Mouse (Mus musculus): Measurements from ENCODE around the gene Samd15. TPM values are rescaled to one million over a fixed set of nuclear protein-coding genes. Genes with fewer than 3 reads are reported as not detected.
"Not testable (repeated sequence)": the region's sequence is repeated elsewhere in the genome, so short reads cannot be mapped to it uniquely, and the experiment has no call there.

Samd15 gene
- 6.1 and 7.7 TPM in 2 replicates for polyA plus RNA-seq (2015; fragmentation: Nextera tagmentation; extraction: Ambion mirVana)

DNA sequence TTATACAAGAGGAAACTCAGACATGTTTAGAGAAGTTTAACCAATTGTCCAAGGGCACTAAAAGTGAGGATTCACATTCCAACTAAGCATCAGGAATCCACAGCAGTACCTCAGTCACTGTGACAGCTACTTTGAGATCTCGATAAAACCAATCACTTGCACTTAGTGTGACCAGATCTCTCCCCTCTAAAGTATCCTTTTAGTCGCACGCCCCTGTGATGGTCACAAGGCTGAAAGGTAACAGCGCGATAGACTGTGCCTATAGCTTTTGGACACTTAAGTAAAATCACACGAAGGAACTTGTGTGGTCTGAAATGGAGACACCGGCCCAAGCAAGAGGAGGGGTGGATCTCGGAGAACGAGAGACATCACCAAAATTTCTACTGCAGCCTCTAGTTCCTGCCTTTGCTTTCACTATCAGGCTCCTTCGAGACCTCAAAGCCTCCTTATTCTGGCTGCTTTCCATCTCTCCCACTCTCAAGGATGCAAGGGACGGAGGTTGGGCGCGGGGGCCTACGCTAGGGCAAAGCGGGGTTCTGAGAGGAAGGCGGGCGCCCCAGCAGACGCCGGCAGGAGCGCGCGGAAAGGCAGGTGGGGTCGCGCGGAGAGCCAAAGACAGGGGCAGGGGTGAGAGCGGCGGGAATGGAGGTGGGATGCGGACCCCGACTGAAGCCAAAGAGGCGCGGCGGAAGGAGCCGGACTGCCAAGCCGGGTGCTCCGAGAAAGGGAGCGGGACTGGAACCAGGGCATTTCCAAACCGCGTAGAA lies at the start of gene Samd15:
TSS of gene Samd15 (plus strand) at position 518 of the 767 bp plus-strand sequence.
- 2% methylated on average over 37 of the region's 38 CpGs for WGBS (ENCODE audit: insufficient replicate concordance)
- Histone ChIP-seq H3K36me3 (ENCODE audit: control insufficient read depth, insufficient read depth) (no peaks in the 10 kb centered on the region), H3K4me3 (ENCODE audit: low read depth, low read length) (peak within 1 kb of the TSS; percentile 75), H3K4me1 (ENCODE audit: control insufficient read depth, low read depth, low read length) (peaks cover 7% of the 10 kb centered on the region), H3K27me3 (ENCODE audit: control insufficient read depth, insufficient read depth, low read depth, low read length) (peaks cover 20% of the 10 kb centered on the region), H3K4me2 (ENCODE audit: low read depth, low read length) (peak within 1 kb of the TSS; percentile 95), H3K9ac (ENCODE audit: low read depth, low read length) (peak within 1 kb of the TSS; percentile 76), H3K27ac (ENCODE audit: low read length) (no peak within 1 kb of the TSS), H3K9me3 (replicated peaks; ENCODE audit: control insufficient read depth, low read length) (no peaks in the 10 kb centered on the region)
- ATAC-seq (ENCODE audit: low read depth) = peak; percentile 37

DNA sequence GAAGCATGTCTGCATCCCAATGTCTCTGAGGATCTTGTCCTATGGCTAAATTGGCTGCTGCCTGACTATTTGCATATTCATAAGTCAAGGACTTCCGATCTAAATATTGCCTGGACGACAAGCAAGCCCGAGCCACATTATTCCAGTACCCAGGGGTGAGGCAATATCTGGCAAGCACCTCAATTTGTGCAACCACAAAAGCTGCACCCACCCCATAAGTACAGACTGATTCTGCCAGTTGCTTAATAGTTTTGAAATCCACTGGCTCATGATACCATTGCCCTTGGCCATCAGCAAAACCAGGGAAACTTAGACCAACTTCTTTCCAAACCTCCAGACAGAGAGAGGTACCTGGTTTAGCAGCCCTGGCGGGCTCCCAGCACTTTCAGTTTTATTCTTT lies 45.1 kb upstream of the Samd15 start:
- H3K36me3 ChIP-seq (ENCODE audit: control insufficient read depth, insufficient read depth); H3K4me1 ChIP-seq (ENCODE audit: control insufficient read depth, low read depth, low read length); H3K9me3 ChIP-seq (replicated peaks; ENCODE audit: control insufficient read depth, low read length); H3K9ac ChIP-seq (ENCODE audit: low read depth, low read length); H3K4me3 ChIP-seq (ENCODE audit: low read depth, low read length); H3K27ac ChIP-seq (ENCODE audit: low read length); ATAC-seq (ENCODE audit: low read depth); H3K4me2 ChIP-seq (ENCODE audit: low read depth, low read length); H3K27me3 ChIP-seq (ENCODE audit: control insufficient read depth, insufficient read depth, low read depth, low read length): not testable (repeated sequence)
- 75% methylated on average over 4 of the region's 4 CpGs for WGBS (ENCODE audit: insufficient replicate concordance)

DNA sequence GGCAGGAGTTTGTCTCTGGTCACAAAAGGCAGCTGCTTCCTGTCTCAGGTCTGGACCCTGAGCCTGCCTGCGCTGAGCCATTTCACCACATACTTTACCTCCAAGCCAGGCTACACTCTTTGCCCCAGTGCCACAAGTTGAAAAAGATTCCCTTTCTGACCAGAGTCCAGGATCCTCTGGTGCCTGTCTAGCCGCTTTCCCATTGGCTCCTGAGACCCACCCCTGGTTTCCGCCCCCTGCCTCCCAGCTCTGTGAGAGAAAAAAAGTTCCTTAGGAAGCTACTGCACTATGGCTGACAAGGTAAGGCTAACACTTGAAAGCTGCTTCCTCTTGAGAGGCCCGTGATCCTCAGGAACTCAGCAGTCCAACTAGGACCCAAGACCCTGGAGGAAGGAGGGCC lies 42.2 kb upstream of the Samd15 start:
- peak overlapping the region; percentile 88 for H3K27ac ChIP-seq (ENCODE audit: low read length)
- H3K4me3 ChIP-seq (ENCODE audit: low read depth, low read length) = peak overlapping the region; percentile 46
- peak overlapping the region; percentile 37 for H3K9ac ChIP-seq (ENCODE audit: low read depth, low read length)
- H3K4me2 ChIP-seq (ENCODE audit: low read depth, low read length) = peak overlapping the region; percentile 19; the same call in 1 of the 2 replicates
- H3K9me3 ChIP-seq (replicated peaks; ENCODE audit: control insufficient read depth, low read length) = no peaks in the 10 kb centered on the region
- H3K4me1 ChIP-seq (ENCODE audit: control insufficient read depth, low read depth, low read length) = peaks cover 10% of the 10 kb centered on the region
- H3K27me3 ChIP-seq (ENCODE audit: control insufficient read depth, insufficient read depth, low read depth, low read length) = no peaks in the 10 kb centered on the region
- WGBS (ENCODE audit: insufficient replicate concordance) = 58% methylated on average over 4 of the region's 4 CpGs
- peak; percentile 84 for ATAC-seq (ENCODE audit: low read depth)
- H3K36me3 ChIP-seq (ENCODE audit: control insufficient read depth, insufficient read depth) = peaks cover 4% of the 10 kb centered on the region

DNA sequence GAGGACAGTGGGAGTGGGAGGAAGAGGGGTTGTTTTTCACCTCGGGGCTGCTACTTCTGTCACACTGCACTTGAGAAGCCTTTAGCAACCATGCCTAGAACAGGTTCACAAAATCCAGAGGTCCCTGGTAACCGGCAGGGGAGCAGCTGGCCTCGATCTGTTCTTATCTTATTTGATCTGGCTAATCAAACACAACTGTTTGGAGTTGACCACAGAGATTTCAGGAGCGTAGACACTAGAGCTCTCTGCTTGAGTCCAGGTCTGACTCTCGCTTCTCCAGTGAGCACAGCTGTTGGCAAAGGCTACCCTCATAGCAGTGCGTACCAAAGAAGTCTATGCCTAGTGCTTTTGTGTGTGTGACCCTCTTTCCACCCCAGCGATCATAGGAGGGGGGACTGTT lies 41.4 kb upstream of the Samd15 start:
- peak overlapping the region; percentile 50 for H3K4me2 ChIP-seq (ENCODE audit: low read depth, low read length)
- H3K4me3 ChIP-seq (ENCODE audit: low read depth, low read length) = peak overlapping the region; percentile 46
- ATAC-seq (ENCODE audit: low read depth) = peak; percentile 54
- 47% methylated on average over 7 of the region's 7 CpGs for WGBS (ENCODE audit: insufficient replicate concordance)
- H3K4me1 ChIP-seq (ENCODE audit: control insufficient read depth, low read depth, low read length) = peaks cover 10% of the 10 kb centered on the region
- peaks cover 5% of the 10 kb centered on the region for H3K36me3 ChIP-seq (ENCODE audit: control insufficient read depth, insufficient read depth)
- H3K9ac ChIP-seq (ENCODE audit: low read depth, low read length) = peak overlapping the region; percentile 37; the same call in 1 of the 2 replicates
- H3K27me3 ChIP-seq (ENCODE audit: control insufficient read depth, insufficient read depth, low read depth, low read length) = no peaks in the 10 kb centered on the region
- H3K9me3 ChIP-seq (replicated peaks; ENCODE audit: control insufficient read depth, low read length) = no peaks in the 10 kb centered on the region
- H3K27ac ChIP-seq (ENCODE audit: low read length) = peak overlapping the region; percentile 88

DNA sequence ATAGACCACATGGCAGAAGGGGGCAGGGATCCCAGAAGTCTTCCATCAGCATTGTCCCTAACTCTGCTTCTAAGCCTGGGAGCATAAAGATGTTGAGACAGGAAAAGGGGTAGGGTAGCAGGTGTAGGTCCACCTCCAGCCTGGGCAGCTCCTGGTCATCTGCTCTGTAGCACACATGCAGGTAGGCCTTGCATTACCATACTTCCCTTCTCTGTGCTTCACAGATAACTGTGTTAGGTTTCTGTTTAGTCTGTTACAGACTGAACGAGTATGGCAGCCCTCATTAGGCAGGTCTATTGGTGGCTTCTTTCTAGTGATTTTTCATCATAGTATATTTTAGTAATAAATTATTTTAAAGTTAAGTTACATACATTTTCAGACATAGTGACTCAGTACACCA lies 39.2 kb upstream of the Samd15 start:
- Histone ChIP-seq H3K27me3 (ENCODE audit: control insufficient read depth, insufficient read depth, low read depth, low read length) (no peaks in the 10 kb centered on the region), H3K27ac (ENCODE audit: low read length) (no peak overlapping the region), H3K9me3 (replicated peaks; ENCODE audit: control insufficient read depth, low read length) (no peaks in the 10 kb centered on the region), H3K9ac (ENCODE audit: low read depth, low read length) (no peak overlapping the region), H3K4me3 (ENCODE audit: low read depth, low read length) (no peak overlapping the region), H3K4me1 (ENCODE audit: control insufficient read depth, low read depth, low read length) (peaks cover 10% of the 10 kb centered on the region), H3K36me3 (ENCODE audit: control insufficient read depth, insufficient read depth) (peaks cover 15% of the 10 kb centered on the region), H3K4me2 (ENCODE audit: low read depth, low read length) (no peak overlapping the region)
- WGBS (ENCODE audit: insufficient replicate concordance) = 39% methylated on average over 1 of the region's 1 CpGs
- no peak for ATAC-seq (ENCODE audit: low read depth)

DNA sequence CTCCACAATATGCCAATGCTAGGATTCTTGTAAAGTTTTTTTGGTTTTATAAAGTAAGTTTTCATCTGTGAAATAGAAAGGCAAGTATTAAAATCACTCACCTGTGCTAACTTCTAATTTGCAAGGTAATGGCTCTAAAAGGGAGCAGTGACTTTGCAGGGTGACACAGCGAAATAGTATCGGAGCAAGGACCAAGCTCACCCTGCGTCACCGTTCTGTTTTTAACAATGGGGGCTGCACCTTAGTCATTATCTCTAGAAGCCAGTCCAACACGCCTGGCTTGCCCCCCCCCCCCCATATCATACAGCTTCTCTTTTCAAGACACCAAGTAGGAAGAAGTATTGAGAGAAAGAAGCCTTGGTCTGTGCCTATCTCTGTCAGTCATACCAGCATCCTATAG lies 38.7 kb upstream of the Samd15 start:
- H3K27ac ChIP-seq (ENCODE audit: low read length) = no peak overlapping the region; the same call in 1 of the 2 replicates

DNA sequence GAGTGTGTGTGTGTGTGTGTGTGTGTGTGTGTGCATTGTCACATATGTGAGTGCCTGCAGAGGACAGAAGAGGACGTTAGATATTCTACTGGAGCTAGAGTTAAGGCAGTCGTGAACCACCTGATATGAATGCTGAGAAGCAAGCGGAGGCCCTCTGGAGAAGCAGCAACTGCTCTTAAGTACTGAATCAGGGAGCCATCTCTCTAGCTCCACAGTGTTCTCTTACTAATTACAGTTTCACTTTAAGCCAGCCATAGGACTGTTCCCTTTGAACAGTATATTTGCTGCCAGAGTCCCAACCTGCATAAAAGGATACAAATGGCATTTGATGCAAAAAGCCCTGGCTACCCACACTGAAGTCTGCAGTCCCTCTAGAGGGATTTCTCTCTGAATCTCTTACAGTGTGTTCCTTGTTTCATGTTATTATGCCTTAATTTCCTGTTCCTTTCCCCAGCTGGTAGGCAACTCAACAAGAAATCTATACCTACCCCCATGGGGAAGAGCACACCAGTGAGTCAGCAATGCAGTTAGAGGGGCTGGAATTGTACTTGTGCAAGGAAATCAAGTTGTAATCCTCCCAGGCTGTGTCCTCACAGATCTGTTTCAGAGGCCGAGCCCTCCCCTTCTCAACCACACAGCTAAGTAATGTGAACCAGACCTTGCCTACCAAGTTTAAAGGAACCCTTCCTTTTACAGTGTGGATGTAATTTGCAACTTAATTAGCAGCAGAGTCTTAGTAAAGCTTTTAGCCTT lies 24.2 kb upstream of the Samd15 start:
- no peaks in the 10 kb centered on the region for H3K4me1 ChIP-seq (ENCODE audit: control insufficient read depth, low read depth, low read length)
- H3K4me3 ChIP-seq (ENCODE audit: low read depth, low read length) = no peak overlapping the region
- no peak overlapping the region for H3K4me2 ChIP-seq (ENCODE audit: low read depth, low read length)
- no peaks in the 10 kb centered on the region for H3K9me3 ChIP-seq (replicated peaks; ENCODE audit: control insufficient read depth, low read length)
- 46% methylated on average over 4 of the region's 4 CpGs for WGBS (ENCODE audit: insufficient replicate concordance)
- no peaks in the 10 kb centered on the region for H3K27me3 ChIP-seq (ENCODE audit: control insufficient read depth, insufficient read depth, low read depth, low read length)
- ATAC-seq (ENCODE audit: low read depth) = no peak
- H3K27ac ChIP-seq (ENCODE audit: low read length) = no peak overlapping the region
- H3K36me3 ChIP-seq (ENCODE audit: control insufficient read depth, insufficient read depth) = no peaks in the 10 kb centered on the region
- H3K9ac ChIP-seq (ENCODE audit: low read depth, low read length) = no peak overlapping the region

More for the DNA sequence above, 38.7 kb upstream of the Samd15 start:
- Histone ChIP-seq H3K36me3 (ENCODE audit: control insufficient read depth, insufficient read depth) (peaks cover 11% of the 10 kb centered on the region), H3K4me1 (ENCODE audit: control insufficient read depth, low read depth, low read length) (peaks cover 10% of the 10 kb centered on the region), H3K9me3 (replicated peaks; ENCODE audit: control insufficient read depth, low read length) (no peaks in the 10 kb centered on the region), H3K4me2 (ENCODE audit: low read depth, low read length) (no peak overlapping the region), H3K27me3 (ENCODE audit: control insufficient read depth, insufficient read depth, low read depth, low read length) (no peaks in the 10 kb centered on the region), H3K4me3 (ENCODE audit: low read depth, low read length) (no peak overlapping the region), H3K9ac (ENCODE audit: low read depth, low read length) (no peak overlapping the region)
- peak; percentile 14 for ATAC-seq (ENCODE audit: low read depth)
- 21% methylated on average over 5 of the region's 5 CpGs for WGBS (ENCODE audit: insufficient replicate concordance)

DNA sequence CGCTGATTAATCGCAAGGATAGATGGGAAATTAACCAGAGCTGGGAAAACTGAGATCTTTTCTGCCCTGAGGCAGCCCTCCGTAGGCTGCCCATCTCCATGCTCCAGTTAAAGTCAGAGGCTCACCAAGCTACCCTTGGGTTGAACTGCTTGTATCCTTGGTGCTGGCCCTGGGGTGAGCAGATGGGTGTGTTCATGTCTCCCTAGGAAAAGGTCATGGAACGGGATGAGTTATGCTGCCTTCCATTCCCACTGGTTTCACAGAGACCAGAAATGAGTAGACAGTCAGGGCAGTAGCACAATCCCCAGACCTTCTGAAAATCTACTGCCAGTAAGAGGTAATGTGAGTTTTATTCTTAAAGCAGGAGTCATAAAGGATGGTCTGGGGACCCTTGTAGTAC lies 21.9 kb upstream of the Samd15 start:
- Histone ChIP-seq H3K4me3 (ENCODE audit: low read depth, low read length) (no peak overlapping the region), H3K4me2 (ENCODE audit: low read depth, low read length) (no peak overlapping the region), H3K36me3 (ENCODE audit: control insufficient read depth, insufficient read depth) (no peaks in the 10 kb centered on the region), H3K9ac (ENCODE audit: low read depth, low read length) (no peak overlapping the region), H3K27ac (ENCODE audit: low read length) (no peak overlapping the region), H3K9me3 (replicated peaks; ENCODE audit: control insufficient read depth, low read length) (no peaks in the 10 kb centered on the region), H3K27me3 (ENCODE audit: control insufficient read depth, insufficient read depth, low read depth, low read length) (no peaks in the 10 kb centered on the region), H3K4me1 (ENCODE audit: control insufficient read depth, low read depth, low read length) (no peaks in the 10 kb centered on the region)
- ATAC-seq (ENCODE audit: low read depth) = no peak
- WGBS (ENCODE audit: insufficient replicate concordance) = 82% methylated on average over 4 of the region's 4 CpGs

DNA sequence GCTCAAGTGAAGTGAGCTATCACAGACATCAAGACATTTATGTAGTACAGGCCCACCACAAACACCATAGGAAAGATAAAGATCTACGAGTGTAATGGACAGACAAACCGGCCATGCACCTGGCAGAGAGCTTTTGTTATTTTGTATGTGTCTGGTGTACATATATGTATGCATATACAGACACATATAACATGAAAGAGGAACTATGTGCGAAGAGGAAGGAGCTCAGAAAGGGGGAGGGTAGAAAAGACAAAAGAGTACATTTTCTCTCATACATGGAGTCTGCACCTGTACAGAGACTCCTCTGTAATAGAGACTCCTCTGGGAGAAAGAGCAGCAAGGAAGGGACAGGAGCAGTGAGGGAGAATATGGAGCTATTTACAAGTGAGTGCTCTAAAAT lies 6.5 kb upstream of the Samd15 start:
- no peaks in the 10 kb centered on the region for H3K27me3 ChIP-seq (ENCODE audit: control insufficient read depth, insufficient read depth, low read depth, low read length)
- WGBS (ENCODE audit: insufficient replicate concordance) = 33% methylated on average over 3 of the region's 3 CpGs
- H3K4me2 ChIP-seq (ENCODE audit: low read depth, low read length) = no peak overlapping the region
- no peak overlapping the region for H3K4me3 ChIP-seq (ENCODE audit: low read depth, low read length)
- H3K4me1 ChIP-seq (ENCODE audit: control insufficient read depth, low read depth, low read length) = no peaks in the 10 kb centered on the region; the same call in 1 of the 2 replicates
- no peak for ATAC-seq (ENCODE audit: low read depth)
- H3K9me3 ChIP-seq (replicated peaks; ENCODE audit: control insufficient read depth, low read length) = no peaks in the 10 kb centered on the region
- no peak overlapping the region for H3K9ac ChIP-seq (ENCODE audit: low read depth, low read length)
- no peaks in the 10 kb centered on the region for H3K36me3 ChIP-seq (ENCODE audit: control insufficient read depth, insufficient read depth)
- H3K27ac ChIP-seq (ENCODE audit: low read length) = no peak overlapping the region

Data from liver, embryonic 16.5 days (tissue).